Mouse (Mus musculus) liver, adult 2 months (tissue): ENCODE results near the gene Zfp568.

Experiments
- CTCF ChIP-seq: fragments of 200-500 bp; IDR thresholded peaks from 2 replicates; pipeline ENCODE4 v1.5.1; 2011; ENCODE audit warnings: low read depth, low read length, control low read depth
- POLR2A ChIP-seq: fragments of 200-500 bp; IDR thresholded peaks from 2 replicates; pipeline ENCODE4 v1.6.1; 2011; ENCODE audit warnings: low read length, control low read depth; ENCODE audit not compliant: insufficient read depth; ENCODE audit errors: extremely low read depth

- TF ChIP-seq CTCF (no peak), POLR2A (no peak)
These were observed 440 bp upstream of the Zfp568 start for GRCm38 (mm10) chr7:29983340-29983689.
